Mouse (Mus musculus) left cerebral cortex, postnatal 25 days (tissue): ENCODE data around the gene Smarcd3. TPM values are rescaled to one million over a fixed set of nuclear protein-coding genes. Genes with fewer than 3 reads are reported as not detected.
A peak's percentile ranks its signal among the peaks of the same experiment; 100 is the strongest.

ENCODE experiments used
- DNase-seq, 2 experiments: peaks; one replicate each; pipeline ENCODE4 v3.0.0; 2022; ENCODE audit warnings: low spot score in 2 of 2, mixed read lengths in 1 of 2
- intact Hi-C: fragments of 180-260 bp; cut with DNase I; formaldehyde crosslinking; loops from one replicate; pipeline ENCODE4 v1.15.1; 2025
- total RNA-seq, 2 experiments: library from RNA; stranded (reverse); gene quantifications; 2 replicates each; pipeline ENCODE4 v1.2.3; 2021

The Smarcd3 gene
- total RNA-seq, 2 experiments from 2014 or later = 93.4 to 105 TPM

GRCm38 (mm10) chr5:24623041-24623985, 898 bp downstream of the Smarcd3 start:
- intact Hi-C loops = no loop called here
- peak in 1 of 2 experiments; percentile 32 for DNase-seq

- intact Hi-C loops = no loop called here
- no peak for DNase-seq
Observed at GRCm38 (mm10) chr5:24622386-24623040, 1.7 kb downstream of the Smarcd3 start.

DNA sequence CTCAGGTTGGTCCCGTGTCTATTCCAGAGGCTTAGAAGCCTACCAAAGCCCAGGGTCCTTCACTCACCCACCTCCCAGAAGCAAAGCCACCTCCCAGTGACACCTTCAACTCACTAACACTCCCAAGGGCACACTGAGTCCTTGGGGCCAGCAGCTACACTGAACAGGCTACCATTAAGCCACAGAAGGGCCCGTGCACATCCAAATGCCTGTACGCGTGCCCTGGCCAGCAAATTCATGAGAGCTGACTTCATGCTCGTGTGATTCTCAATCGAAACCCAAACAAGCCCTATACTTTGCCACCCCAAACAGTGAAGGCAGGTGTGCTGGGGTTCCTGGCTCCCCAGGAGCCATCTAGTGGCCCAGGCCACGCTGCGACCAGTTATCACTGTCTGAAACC, 3.6 kb downstream of the Smarcd3 start:
- intact Hi-C loops = no loop called here
- no peak for DNase-seq

DNA sequence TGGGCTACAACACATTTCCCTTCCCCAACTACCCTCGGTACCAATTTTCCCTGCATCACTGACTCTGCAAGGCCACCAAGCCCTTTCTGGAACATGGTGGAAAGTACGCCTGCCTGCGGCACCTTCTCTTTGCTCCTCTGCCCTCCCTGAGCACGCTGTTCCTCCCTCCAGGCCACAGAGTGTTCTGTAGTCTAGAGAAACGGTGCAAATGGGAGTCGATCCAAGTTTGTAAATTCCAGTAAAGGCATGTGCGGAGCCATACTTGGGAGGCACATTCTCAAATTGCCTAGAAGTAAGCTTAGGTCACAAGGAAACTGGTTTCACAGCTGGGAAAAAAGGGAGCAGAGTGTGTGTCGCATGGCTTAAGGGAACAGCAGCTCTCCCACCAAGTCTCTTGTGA, 4.1 kb downstream of the Smarcd3 start:
- intact Hi-C loops = no loop called here
- DNase-seq = no peak

DNA sequence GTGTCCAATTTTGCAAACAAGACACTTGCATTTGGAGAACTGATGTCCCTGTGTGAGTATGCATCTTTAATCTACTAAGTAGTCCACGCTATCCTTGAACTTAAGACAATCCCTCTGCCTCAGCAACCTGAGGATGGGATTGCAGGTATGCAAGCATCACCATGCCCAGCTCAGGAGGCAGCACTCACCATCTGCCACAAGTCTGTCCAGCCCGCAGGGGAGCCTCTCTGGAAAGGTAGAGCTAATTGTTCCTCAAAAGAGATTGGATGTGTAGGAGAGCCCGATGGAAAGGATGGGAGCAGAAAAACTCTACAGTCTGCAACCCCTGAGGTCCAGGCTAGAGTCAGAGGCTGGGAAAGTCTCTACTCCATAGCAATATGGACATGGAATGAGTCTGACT, 5.3 kb downstream of the Smarcd3 start:
- DNase-seq = no peak
- intact Hi-C loops = no loop called here

- no peak for DNase-seq
- intact Hi-C loops = no loop called here
Observed at GRCm38 (mm10) chr5:24615097-24615496, 9.1 kb downstream of the Smarcd3 start.

DNA sequence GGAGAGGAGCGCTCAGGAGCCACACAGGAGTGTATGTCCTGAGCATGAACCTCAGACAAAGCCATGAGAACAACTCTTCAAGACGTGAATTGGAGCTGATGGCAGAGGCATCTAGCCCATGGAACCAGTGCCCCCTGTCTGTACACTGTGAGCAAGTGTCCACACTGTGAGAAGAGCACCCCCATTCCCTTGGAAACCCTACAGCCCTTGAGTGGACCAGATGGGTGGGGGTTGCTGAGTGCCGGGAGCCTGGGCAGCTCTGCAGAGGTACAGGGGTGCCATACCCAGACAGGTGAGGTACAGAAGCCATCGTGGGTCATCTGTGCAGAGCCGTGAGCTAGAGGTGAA, 11.9 kb downstream of the Smarcd3 start:
- DNase-seq = no peak
- intact Hi-C loops = no loop called here

- peak in 1 of 2 experiments; percentile 70 for DNase-seq
- intact Hi-C loops = no loop called here
Observed at GRCm38 (mm10) chr5:24611366-24612301, 12.6 kb downstream of the Smarcd3 start.

GRCm38 (mm10) chr5:24609388-24609787, 14.8 kb downstream of the Smarcd3 start:
- no peak for DNase-seq
- intact Hi-C loops = no loop called here

DNA sequence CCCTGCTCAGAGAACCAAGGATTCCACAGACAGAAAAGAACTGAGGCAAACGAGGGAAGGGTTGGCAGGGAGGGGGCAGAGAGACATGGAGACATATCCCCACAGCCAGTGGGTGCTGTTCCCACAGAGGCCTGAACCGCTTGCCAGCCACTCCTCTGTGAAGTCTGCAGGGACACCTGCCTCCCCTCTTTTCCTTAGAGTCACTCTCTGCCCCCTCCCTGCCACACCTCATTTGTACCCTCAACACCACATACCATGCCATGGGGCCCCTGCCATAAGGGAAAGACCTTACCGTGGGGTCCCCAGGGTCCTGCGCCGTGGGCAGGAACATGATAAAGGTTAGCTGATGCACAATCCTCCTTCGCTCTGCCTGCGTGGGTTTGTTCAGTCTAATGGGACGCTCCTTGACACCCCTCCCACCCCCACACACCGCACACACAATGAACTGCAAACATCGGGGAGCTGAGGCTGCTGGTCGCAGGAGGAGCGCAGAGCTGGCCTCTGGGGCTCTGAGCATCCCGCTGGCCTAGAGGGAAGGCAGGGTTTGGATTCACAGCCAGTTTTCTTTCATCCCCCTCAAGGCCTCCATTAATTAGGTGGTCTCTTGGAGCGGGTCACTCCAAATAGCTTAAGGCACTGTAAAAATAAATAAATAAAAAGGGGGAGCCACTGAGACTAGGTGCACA, 18.1 kb downstream of the Smarcd3 start:
- no peak for DNase-seq
- intact Hi-C loops = no loop called here

GRCm38 (mm10) chr5:24605321-24605979, 18.8 kb downstream of the Smarcd3 start:
- no peak for DNase-seq

DNA sequence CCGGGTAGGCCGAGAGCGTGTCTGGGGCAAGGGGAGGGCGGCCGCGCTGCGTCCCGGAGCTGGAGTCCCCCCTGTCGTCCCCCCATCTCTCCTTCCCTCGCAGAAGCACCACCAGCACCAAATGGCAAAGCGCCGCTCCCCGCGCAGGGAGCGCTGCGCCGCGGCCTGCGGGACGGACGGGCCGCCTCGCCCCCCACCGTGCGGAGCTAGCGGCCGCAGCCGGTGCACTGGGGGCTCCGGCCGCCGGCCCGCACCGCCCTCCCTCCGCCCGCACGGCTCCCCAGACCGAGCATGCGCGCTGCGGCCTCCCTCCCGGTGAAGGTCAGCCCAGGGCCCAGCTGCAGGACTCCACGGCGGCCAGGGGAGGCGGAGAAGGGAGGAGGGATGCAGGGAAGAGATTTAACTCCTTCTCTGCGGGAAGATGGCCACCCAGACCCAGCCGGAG, 19.5 kb downstream of the Smarcd3 start:
- intact Hi-C loops = no loop called here
- peak; percentile 76 to 79 for DNase-seq

More at GRCm38 (mm10) chr5:24605321-24605979, 18.8 kb downstream of the Smarcd3 start:
- intact Hi-C loops = no loop called here

GRCm38 (mm10) chr5:24604080-24604655, 20.0 kb downstream of the Smarcd3 start:
- no peak for DNase-seq
- intact Hi-C loops = no loop called here

- DNase-seq = no peak
- intact Hi-C loops = loop anchor here (2.0 kb wide), 1 partner anchor 49 kb away; no protein-coding TSS in a partner anchor
Observed at GRCm38 (mm10) chr5:24603431-24604010, 20.7 kb downstream of the Smarcd3 start.

DNA sequence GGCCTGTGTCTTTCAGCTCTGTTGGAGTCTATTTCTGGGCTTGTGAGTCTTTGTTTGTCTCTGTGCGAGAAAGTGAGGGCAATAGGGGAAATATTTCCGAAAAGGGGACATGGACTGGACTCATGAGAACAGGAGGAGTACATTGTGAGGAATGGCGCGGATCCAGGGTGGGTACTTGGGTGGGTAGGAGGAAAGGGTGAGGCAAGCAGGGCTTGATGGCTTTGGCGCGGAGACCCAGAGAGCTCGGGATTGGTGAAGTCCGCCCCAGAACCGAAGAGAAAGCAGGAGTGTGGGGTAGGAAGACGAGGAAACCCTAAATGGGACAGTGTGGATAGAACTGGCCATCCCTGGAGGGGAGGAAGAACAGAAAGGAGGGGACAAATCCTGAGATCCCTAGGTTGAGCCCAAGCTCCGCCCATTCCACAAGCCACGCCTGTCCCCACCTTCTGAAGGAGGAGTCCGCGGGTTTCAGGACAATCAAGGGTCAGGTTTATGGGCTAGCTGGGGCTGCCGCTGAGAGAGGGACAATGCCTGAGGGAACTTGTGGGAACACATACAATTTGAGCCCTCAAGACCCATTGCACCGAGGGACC, 21.4 kb downstream of the Smarcd3 start:
- intact Hi-C loops = loop anchor here (2.0 kb wide), 1 partner anchor 50 kb away; no protein-coding TSS in a partner anchor
- peak in 1 of 2 experiments; percentile 54 for DNase-seq

DNA sequence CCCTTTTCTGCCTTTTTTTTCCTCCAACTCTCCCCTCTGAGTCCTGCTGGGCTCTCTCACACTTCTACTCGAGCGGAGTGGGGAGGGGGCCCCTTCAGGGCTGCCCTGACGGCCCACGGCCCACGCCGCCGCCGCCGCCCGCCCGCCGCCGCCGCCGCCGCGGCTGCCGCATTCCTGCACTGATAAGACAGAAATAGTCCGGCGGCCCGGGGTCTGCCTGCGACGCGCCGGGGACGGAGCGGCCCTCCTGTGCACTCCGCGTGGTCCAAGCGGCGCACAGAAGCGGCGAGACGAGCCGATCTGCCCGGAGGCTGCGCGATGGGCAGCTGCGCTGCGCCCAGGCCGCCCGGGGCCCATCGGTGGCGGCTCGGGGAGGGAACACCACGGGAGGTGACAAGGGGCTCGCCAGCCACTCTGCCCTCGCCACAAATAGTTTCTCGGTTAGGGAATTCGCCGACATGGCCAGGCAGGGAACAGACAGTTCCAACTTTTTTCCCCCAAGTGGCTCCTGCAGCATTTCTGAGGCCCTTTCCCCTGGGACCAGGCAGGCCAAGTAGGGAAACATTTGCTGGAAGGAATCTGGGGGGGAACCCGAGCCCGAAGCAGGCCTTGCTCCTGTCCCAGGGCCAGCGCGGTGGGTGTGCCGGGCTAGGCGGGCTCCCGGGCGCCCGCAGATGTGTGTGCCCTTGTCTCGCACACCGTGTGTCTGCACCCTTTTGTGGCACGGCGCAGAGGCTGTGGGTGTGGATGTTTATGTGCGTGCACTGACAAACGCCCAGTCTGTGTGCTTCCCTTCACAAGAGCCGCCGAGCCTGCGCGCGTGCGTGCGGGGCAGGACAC, 22.1 kb downstream of the Smarcd3 start:
- peak in 1 of 2 experiments; percentile 49 for DNase-seq
- intact Hi-C loops = loop anchor here (2.0 kb wide), 1 partner anchor 51 kb away; no protein-coding TSS in a partner anchor
